Mouse (Mus musculus): ENCODE data around the gene Sh3bgrl2. TPM values are rescaled to one million over a fixed set of nuclear protein-coding genes. Genes with fewer than 3 reads are reported as not detected.

Sh3bgrl2 gene
- polyA plus RNA-seq, 1 experiment = not detected

GRCm38 (mm10) chr9:83555580-83555979 is 7.5 kb downstream of the Sh3bgrl2 start:
- Histone ChIP-seq H3K4me1 (ENCODE audit: control insufficient read depth, insufficient read depth, low read length) (peaks cover 29% of the 10 kb centered on the region), H3K4me3 (ENCODE audit: insufficient read depth, low read depth, low read length) (no peak overlapping the region), H3K27ac (ENCODE audit: insufficient read depth, low read depth, low read length) (peak overlapping the region; percentile 15; the same call in 1 of the 2 replicates)
- no peak for TF ChIP-seq POLR2A (IDR thresholded peaks at IDR 0.05; ENCODE audit: insufficient read depth, low read depth, low read length)
- TF ChIP-seq CTCF (IDR thresholded peaks at IDR 0.05; ENCODE audit: insufficient read depth, low read depth, low read length) = no peak
- WGBS = 86% methylated on average over 2 of the region's 2 CpGs

DNA sequence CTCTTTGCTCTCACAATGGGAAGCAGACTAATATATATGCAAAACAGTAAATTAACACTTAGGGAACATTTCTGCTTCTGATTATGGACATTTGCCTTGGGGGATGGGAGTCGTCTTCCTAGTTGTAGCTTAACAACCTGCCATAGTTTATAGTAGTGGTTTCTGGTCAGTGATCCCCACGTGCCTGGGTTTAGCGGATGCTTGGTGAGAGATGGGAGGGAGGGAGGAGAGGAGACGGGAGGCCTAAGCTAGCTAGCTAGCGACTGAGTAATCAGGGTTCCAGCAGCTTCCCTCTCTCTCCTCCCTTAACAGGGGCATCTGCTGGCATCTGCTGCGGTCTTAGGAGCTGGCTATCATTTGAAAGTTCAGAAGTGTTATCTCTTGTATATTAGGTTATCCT is 8.1 kb downstream of the Sh3bgrl2 start:
- 24% methylated on average over 6 of the region's 6 CpGs for WGBS
- TF ChIP-seq CTCF (IDR thresholded peaks at IDR 0.05; ENCODE audit: insufficient read depth, low read depth, low read length) (no peak), POLR2A (IDR thresholded peaks at IDR 0.05; ENCODE audit: insufficient read depth, low read depth, low read length) (no peak)
- H3K27ac ChIP-seq (ENCODE audit: insufficient read depth, low read depth, low read length) = no peak overlapping the region; the same call in 1 of the 2 replicates

DNA sequence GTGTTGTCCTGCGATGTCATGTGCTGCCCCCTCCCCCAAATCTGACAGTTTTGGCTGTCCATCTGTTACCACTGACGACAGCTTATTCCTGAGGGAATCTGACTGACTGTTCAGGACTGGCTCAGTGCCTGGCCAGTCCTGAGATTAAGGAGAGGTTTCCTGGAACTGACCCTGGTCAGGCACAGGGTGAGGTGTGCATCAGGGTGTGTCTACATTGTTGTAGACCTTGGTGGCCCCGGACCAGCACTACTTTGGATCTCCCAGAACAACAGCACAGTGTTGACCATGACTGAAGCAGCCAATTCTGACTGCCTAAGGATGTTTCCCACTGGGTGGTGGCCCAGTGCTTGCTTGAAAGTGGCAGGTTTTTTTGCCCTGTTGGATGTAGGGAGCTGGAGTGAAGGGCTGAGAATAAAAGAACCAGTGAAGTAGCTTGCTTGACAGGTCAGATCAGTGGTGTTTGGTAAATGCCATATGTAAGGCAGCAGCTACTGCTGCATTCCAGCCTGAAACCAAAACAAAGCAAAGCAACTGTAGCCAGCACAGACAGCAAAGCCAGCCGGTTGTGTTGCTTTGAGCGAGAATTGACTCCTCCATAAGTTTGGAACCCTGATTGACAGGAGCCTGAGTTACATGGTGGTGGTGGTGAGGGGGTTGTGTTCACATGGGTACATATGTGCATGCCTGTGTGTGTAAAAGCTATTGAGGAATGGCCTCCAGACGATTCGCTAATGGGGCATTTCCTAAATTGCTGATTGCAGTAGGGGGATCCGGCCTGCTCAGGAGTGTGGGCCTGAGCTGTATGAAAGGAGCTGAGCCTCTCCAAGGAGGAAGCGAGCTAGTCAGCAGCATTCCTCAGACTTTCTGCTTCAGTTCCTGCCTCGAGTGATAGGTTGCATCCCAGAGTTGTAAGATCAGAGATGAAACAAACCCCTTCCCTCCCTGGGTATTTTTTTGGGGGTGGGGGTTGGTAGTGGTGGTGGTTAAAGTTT is 8.9 kb downstream of the Sh3bgrl2 start:
- Histone ChIP-seq H3K4me3 (ENCODE audit: insufficient read depth, low read depth, low read length) (no peak overlapping the region), H3K27ac (ENCODE audit: insufficient read depth, low read depth, low read length) (peak overlapping the region; percentile 39; the same call in 1 of the 2 replicates), H3K4me1 (ENCODE audit: control insufficient read depth, insufficient read depth, low read length) (peaks cover 27% of the 10 kb centered on the region)
- WGBS = 52% methylated on average over 10 of the region's 10 CpGs
- TF ChIP-seq POLR2A (IDR thresholded peaks at IDR 0.05; ENCODE audit: insufficient read depth, low read depth, low read length) = no peak
- TF ChIP-seq CTCF (IDR thresholded peaks at IDR 0.05; ENCODE audit: insufficient read depth, low read depth, low read length) = no peak

More for the DNA sequence above, 8.1 kb downstream of the Sh3bgrl2 start:
- Histone ChIP-seq H3K4me1 (ENCODE audit: control insufficient read depth, insufficient read depth, low read length) (peaks cover 28% of the 10 kb centered on the region), H3K4me3 (ENCODE audit: insufficient read depth, low read depth, low read length) (no peak overlapping the region)

DNA sequence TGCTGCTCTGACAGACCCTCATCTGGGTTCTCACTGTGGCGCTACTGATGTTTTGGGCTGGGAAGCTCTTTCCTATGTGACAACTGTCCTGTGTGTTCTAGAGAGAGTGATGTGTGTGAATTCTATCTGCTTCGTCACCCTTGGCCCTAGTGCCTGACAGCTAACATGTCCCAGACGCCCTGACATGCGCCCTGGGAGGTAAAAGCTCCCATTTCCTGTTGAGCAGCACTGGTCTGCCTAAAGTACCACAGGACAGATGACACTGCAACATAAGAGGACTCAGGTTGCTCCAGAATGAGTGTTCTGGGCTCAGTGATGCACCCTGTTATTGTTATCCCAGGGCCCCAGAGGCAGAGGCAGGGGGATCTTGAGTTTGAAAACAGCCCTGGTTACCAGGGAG is 12.5 kb downstream of the Sh3bgrl2 start:
- Histone ChIP-seq H3K4me1 (ENCODE audit: control insufficient read depth, insufficient read depth, low read length) (peaks cover 40% of the 10 kb centered on the region), H3K4me3 (ENCODE audit: insufficient read depth, low read depth, low read length) (no peak overlapping the region), H3K27ac (ENCODE audit: insufficient read depth, low read depth, low read length) (no peak overlapping the region)
- TF ChIP-seq POLR2A (IDR thresholded peaks at IDR 0.05; ENCODE audit: insufficient read depth, low read depth, low read length) (no peak), CTCF (IDR thresholded peaks at IDR 0.05; ENCODE audit: insufficient read depth, low read depth, low read length) (no peak)
- 96% methylated on average over 4 of the region's 4 CpGs for WGBS

- TF ChIP-seq POLR2A (IDR thresholded peaks at IDR 0.05; ENCODE audit: insufficient read depth, low read depth, low read length) (no peak), CTCF (IDR thresholded peaks at IDR 0.05; ENCODE audit: insufficient read depth, low read depth, low read length) (no peak)
- Histone ChIP-seq H3K27ac (ENCODE audit: insufficient read depth, low read depth, low read length) (no peak overlapping the region), H3K4me1 (ENCODE audit: control insufficient read depth, insufficient read depth, low read length) (peaks cover 37% of the 10 kb centered on the region), H3K4me3 (ENCODE audit: insufficient read depth, low read depth, low read length) (no peak overlapping the region)
- 82% methylated on average over 7 of the region's 7 CpGs for WGBS
Observed at GRCm38 (mm10) chr9:83562889-83563288, 14.8 kb downstream of the Sh3bgrl2 start.

DNA sequence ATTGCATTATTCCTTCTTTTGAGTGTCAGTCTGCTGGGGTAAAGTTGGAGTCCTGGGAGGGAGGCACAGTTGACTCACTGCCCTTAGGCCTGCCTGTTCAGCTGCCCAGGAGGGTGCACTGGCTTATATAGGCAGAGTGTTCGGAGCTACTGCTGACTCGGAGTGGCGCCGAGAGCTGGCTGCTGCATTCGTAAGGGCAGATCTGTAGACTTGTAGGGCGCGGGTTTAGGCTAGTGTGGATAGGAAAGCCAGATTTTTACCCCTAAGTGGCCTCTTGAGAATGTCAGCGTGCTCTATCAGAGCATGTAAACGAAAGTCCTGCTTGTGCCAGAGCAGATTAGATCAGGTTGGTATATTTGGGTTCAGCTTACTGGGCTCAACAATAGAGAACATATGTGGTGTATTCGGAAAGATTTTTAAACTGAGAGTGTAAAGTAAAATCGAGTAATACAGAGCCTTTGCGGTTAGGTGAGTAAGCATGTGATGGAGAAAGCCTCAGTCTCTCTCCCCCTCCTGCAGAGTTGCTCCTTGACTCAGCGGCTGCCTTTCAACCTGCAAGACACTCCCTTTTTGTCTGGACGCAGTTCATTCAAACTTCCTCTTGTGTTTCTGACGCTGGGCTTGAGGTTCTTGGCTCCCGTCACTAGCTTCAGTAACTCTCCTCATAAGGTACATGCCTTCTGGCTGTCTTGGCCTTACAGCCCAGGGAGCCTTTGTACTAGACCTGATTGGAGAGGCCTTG is 15.9 kb downstream of the Sh3bgrl2 start:
- TF ChIP-seq CTCF (IDR thresholded peaks at IDR 0.05; ENCODE audit: insufficient read depth, low read depth, low read length) (no peak), POLR2A (IDR thresholded peaks at IDR 0.05; ENCODE audit: insufficient read depth, low read depth, low read length) (no peak)
- 49% methylated on average over 16 of the region's 16 CpGs for WGBS
- Histone ChIP-seq H3K4me3 (ENCODE audit: insufficient read depth, low read depth, low read length) (no peak overlapping the region), H3K4me1 (ENCODE audit: control insufficient read depth, insufficient read depth, low read length) (peaks cover 36% of the 10 kb centered on the region), H3K27ac (ENCODE audit: insufficient read depth, low read depth, low read length) (no peak overlapping the region; the same call in none of the 2 replicates)

GRCm38 (mm10) chr9:83564934-83565652 is 17.0 kb downstream of the Sh3bgrl2 start:
- TF ChIP-seq CTCF (IDR thresholded peaks at IDR 0.05; ENCODE audit: insufficient read depth, low read depth, low read length) = no peak
- no peak for TF ChIP-seq POLR2A (IDR thresholded peaks at IDR 0.05; ENCODE audit: insufficient read depth, low read depth, low read length)
- Histone ChIP-seq H3K27ac (ENCODE audit: insufficient read depth, low read depth, low read length) (no peak overlapping the region), H3K4me3 (ENCODE audit: insufficient read depth, low read depth, low read length) (no peak overlapping the region), H3K4me1 (ENCODE audit: control insufficient read depth, insufficient read depth, low read length) (peaks cover 36% of the 10 kb centered on the region)
- 49% methylated on average over 13 of the region's 13 CpGs for WGBS

DNA sequence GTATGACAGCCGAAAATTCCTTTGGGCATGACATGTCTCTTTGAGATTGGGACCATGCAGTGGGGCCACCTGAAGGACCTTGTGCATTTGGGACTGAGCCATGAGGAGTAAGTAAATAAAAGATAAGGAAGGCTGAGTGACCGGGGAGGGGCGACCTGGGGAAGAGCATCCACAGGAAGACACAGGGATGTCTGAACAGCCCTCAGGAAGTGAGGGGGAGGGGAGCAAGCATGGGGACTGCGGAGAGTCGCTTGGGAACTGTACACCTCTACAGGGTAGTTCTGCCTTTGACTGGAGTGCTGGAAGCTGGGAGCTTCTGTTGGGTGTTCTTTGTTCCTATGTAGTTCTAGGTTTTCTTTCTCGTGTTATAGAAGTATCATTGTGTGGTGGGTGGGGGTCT is 18.0 kb downstream of the Sh3bgrl2 start:
- WGBS = 89% methylated on average over 6 of the region's 6 CpGs
- Histone ChIP-seq H3K4me3 (ENCODE audit: insufficient read depth, low read depth, low read length) (no peak overlapping the region), H3K27ac (ENCODE audit: insufficient read depth, low read depth, low read length) (no peak overlapping the region), H3K4me1 (ENCODE audit: control insufficient read depth, insufficient read depth, low read length) (peaks cover 30% of the 10 kb centered on the region)
- no peak for TF ChIP-seq POLR2A (IDR thresholded peaks at IDR 0.05; ENCODE audit: insufficient read depth, low read depth, low read length)
- TF ChIP-seq CTCF (IDR thresholded peaks at IDR 0.05; ENCODE audit: insufficient read depth, low read depth, low read length) = no peak

All from olfactory bulb, adult 2 months (tissue).